Mouse (Mus musculus) heart, postnatal 0 days (tissue): ENCODE data around the gene Mctp1.

Experiments
- CTCF ChIP-seq: IDR thresholded peaks from 2 replicates; pipeline ENCODE4 v1.5.1; 2016; ENCODE audit warnings: antibody characterized with exemption, control low read depth, low read depth
- EP300 ChIP-seq: IDR thresholded peaks from 2 replicates; pipeline ENCODE4 v1.6.1; 2016; ENCODE audit warnings: antibody characterized with exemption, low read depth

GRCm38 (mm10) chr13:76429456-76429855, 45.1 kb downstream of the Mctp1 start:
- no peak for TF ChIP-seq CTCF
- no peak for TF ChIP-seq EP300
